Mouse (Mus musculus) cerebellum, postnatal 36 days (tissue): ENCODE results near the gene Yipf4.
"Not testable (repeated sequence)": the region's sequence is repeated elsewhere in the genome, so short reads cannot be mapped to it uniquely, and the experiment has no call there.

Experiments
- DNase-seq, 2 experiments: peaks; one replicate each; pipeline ENCODE4 v3.0.0; 2021 to 2022; ENCODE audit warnings: mixed read lengths in 2 of 2

Yipf4 gene

DNA sequence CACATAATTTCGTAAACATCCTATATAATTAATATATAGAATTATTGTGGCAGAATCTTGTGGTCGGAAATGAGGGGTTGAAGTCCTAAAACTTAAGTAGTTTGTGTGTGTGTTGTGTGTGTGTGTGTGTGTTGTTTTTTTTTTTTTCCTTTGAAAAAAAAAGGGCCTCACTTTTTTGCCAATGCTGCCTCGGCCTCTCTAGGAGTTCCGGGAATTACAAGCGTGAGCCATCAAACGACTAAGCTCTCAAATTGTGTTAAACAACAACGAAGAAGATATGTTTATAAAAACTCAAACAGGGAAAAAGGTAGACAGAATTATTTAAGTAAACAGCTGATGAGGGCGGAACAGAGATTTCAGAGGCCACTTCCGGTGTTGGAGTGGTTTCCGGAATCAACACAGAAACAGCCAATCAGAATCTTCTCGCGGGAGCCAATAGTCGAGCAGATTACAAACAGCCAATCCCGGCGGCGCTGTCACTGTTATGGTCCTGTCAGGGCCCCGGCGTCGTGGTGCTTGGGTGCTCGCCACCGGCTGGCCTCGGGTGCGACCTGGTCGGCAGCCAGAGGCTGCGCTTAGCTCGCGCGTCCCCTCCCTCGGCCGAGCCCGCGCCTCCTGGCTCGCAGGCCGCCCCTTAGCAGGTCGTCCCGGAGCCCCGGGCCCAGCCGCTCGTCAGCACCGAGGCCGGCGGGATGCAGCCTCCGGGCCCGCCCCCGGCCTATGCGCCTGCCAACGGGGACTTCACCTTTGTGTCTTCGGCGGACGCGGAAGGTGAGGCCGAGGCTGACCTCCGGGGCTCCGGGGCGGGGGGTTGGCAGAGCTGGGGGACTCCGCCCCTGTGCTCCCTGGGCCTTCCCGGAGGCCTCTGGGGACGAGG lies at the start of gene Yipf4:
Gene Yipf4, plus strand, starts transcription at position 470 of the 877 bp plus-strand sequence.
- peak; percentile 97 to 100 for DNase-seq

DNA sequence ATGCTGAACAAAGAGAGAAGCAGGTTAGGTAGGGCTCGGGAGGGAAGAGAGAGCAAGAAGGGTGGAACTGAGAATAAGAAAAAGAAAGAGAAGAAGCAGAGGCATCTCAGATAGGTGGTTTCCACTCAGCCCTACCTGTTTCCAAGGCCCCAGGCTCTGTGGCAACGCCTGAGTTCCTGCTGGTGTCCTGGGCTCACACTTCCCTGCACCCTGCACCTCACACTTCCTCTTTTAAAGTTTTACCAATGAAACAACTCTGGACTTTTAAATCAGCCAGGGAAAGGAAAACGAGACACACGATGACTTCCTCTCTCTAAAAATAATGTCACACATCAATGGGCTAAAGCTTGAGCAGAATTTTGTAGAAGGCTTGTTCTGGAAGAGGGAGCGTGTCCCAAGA lies 48.8 kb upstream of the Yipf4 start:
- no peak for DNase-seq

DNA sequence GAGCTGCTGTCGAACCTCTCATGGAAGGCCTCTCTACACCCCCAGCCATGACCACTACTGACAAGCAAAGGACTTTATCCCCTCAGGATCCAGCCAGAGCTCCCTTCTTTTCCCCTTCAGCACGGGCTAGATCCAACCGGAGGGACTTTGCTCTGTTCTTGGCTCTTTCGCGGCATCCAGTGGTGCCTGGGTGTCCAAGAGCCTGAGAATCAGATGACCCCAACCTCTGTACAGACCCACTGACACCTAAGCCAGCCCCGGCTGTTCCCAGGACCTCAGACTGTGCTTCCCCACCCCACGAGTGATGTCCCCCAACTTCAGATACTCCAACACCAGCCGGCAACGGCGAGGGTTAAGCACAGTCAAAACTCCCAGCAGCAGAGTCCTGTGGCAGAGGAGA lies 39.5 kb upstream of the Yipf4 start:
- no peak for DNase-seq

DNA sequence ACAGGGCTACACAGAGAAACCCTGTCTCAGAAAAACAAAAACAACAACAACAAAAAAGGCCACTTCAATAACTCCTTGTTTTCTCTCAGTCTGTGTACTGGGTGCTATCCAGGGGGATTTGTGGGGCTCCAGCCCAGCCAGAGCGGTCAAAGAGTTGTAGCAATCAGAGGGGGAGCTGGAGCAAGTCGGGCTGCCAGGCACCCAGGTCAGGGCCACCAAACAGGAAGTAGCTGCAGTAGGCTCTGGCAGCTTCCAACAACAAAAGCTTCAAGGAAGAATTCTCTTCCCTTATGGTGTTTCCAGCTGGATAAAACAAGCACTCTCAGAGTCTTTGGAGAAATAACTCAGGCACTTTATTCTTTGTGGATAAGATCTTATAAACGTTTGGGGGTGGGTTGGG lies 35.4 kb upstream of the Yipf4 start:
- DNase-seq, result no peak

DNA sequence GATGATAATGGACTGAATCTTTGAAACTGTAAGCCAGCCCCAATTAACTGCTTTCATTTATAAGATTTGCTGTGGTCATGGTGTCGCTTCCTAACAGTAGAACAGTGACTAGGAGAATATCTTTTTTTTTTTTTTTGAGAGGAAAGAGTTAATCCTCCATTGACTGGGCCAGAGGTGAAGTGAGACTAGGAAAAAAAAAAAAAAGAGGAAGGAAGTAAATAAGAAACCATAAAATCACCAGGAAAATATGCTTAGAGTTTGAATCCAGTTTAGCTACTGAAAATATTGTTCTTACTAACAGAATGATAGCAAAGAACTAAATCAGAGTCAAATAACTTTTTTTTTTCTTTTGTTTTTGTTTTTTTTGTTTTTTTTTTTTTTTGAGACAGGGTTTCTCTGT lies 34.6 kb upstream of the Yipf4 start:
- DNase-seq, result no peak

DNA sequence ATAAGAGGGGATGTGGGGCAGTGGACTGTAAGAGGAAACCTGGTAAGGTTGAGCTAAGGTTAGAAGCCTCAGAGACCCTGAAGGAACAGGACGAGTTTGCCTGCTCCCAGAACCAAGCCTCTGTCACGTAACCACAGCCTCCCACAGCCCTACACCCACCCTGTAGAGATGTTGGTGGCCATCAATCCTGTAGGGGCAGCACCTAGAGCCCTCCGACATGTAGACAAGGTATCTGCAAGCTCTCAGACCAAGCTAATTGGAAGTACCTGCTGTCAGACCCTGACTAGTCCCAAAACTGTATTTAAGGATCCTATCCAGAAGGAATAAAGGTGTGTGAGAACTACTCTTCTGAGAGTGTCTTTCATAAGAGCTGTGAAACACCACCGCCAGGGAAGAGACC lies 33.9 kb upstream of the Yipf4 start:
- DNase-seq, result no peak

DNA sequence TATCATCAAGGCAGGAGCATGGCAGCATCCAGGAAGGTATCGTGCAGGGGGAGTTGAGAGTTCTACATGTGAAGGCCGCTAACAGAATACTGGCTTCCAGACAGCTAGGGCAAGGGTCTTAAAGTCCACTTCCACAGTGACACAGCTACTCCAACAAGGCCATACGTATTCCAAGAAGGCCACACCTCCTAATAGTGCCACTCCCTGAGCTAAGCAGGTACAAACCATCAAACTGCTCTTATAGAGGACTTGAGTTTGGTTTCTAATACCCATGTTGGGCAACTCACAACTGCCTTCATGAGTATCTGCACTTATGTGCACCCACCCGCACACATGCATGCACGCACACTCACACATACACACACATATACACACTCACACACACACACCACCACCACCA lies 32.5 kb upstream of the Yipf4 start:
- no peak for DNase-seq

DNA sequence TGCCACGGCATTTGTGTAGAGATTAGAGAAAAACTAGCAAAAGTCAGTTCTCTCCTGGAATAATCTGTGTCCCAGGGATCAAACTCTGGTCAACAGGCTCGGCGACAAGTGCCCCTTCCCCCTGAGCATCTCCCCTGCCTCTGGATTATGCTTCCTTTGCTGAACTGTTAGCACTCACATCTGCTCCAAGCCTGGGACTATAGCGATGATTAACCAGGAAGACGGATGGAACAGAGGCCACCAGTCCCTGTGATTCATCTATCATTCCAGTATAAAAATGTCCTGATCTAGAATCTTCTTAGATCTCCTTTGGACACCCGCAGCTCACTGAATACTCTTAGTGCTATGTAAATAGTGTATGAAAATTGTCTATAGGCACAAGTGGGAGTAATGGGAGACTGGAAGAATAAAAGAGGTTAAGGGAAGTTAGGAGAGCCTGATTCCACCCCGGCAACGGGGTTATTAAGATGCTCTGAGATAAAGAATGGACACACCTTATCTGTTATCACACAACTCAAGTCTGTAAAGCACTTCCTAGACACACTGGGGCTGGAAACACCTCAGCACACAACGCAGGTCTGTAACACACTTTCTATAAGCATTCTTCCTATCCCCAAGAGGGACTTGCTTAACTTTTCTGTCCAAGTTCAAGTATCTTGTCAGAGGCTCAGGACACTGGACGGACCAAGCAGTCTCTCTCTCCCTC lies 31.2 kb upstream of the Yipf4 start:
- DNase-seq, result no peak

DNA sequence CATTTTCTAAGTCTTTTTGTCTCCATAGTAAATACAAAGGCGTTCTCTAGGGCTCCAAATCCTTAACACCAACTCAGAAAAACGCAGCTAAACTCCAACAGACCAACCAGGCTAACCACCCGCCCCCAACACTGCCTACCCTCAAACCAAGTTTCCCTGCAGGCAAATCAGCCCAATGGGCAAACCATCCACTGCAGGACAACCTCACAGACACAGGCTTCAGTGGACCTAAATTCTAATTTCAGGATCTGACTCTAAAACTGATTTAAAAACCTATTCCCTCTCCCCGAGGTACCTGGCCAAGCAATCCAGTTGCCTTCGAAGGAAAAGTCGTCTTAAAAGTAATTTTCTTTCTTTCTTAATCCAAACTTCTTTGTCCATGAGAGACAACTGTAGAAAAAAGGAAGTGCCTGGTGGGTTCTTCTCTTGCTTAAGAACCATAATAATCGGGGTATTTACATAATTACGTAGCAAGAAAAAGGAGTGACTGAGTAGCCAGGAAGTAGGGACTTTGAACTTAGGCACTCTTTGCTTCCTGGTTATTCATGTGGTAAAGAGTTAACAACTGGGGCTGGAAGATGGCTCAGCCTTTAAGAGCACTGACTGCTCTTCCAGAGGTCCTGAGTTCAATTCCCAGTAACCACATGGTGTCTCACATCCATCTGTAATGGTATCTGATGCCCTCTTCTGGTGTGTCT lies 30.4 kb upstream of the Yipf4 start, which contains the start of gene Nlrc4:
Gene Nlrc4, minus strand, starts transcription at position 432 of the 698 bp plus-strand sequence.
- no peak for DNase-seq

DNA sequence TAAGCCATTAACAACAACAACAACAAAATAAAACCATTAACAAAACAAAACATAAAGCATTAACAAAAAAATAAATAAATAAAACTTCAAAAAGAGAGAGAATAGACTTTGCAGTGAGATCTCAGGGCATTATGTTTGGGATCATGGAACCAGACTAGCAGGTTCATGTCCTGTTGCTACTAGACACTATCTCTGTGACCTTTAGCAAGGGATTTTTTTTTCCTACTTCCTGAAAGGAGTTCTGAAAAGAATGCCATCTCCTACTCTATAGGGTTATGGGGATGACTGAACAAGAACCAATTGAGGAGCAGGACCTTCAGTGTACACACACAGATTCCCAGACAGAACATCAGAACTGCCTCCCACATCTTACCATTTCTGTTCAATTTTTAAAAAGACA lies 25.8 kb upstream of the Yipf4 start:
- no peak for DNase-seq

DNA sequence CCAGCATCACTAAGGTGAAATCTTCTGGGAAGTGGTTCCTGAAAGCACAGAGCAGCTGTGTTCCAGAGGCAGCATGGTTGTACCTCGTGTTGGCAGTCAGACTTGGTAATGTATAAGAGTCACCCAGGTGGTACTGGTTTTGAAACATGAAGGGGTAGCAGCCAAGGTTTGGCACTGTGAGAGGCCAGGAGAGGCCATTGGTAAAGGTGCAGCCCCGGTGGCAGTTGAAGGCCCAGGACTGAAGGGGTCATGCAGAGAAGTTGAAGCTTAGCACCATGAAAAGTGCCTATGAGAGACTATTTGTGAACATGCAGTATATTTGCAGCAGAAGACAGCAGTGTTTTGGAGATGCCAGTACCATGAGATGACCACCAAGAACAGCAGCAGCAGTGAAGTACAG lies 21.3 kb upstream of the Yipf4 start:
- not testable (repeated sequence) for DNase-seq

DNA sequence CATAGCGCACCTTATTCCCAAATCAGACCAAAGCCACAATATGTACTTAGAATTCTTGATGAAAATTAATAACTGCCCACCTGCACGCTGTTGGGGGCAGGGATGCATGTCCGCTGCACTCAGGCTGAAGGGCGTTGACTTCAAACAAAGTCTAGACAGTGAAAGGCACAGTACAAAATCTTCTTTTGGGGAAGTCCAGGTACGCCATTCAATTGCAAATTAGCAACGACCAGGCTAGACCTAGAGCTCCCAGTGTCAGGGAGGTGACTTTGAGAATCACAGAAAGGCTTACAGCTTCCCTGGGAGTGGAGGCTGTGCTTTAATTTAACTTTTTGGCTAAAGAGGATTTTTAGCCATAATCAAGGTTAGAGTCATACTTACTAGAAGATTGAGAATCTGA lies 19.2 kb upstream of the Yipf4 start:
- not testable (repeated sequence) for DNase-seq

DNA sequence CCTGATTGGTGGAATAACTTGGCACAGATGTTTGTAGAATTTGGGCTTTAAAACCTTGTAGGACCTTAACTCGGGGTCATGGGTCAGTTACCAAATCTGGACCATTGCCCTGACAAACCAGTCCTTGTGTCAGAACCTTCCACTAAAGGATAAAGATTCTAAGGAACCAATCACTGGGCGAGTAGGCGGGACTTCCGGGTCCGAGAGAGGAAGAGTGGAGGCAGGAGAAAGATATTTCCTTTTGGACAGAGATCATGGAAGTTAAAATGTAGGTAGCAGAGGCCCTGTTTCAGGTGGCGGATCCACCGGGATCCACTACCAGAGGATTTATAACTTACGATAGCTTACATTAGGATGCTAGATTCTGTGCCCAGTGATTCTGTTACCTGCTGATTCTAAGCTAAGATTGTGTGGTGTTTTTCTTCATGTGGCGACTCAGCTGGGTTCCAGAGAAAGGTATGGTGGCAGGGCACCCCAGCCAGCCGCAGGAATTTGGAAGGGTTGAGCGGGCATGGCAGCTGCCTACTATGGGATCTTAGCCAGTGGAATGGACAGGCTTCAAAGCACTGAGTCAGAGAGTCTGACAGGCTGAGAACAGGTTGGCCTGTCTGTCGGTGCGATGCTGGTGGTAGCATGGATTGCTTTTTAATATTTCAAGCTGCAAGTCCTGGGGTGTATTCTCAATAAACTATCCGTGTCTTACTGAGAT lies 8.8 kb upstream of the Yipf4 start:
- DNase-seq, result no peak

DNA sequence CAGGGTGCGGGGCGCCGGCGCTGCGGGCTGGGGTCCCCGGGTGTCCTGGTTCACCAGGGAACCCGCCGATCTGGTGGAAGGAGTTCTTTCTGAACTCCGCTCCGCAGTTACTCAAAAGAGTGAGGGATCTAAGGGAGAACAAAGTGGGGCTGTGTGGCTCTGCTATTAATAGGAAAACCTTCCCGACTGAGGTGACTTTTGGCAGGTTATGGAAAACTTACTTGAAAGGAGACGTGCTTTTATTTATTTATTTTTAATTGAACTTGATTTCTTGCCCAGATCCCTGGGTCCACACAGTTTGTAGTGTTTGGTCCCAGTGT lies 568 bp downstream of the Yipf4 start:
- no peak for DNase-seq

DNA sequence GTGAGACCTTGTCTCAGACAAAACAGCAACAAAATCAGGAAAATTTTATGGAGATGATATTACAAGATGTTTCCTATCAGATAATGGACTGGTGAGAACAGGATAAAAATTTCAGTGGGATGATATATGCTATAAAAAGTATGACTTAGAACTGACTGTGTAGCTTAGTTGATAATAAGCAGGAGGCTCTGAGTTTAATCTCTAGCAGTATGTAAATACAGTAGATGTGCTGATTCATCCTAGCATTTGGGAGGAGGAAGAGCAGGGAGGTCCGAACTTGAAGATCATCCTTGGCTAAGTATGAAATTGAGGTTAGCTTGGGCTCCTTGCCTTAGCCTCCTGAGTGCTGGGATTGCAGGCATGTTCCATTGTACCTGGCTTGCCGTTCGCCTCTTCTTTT lies 2.3 kb downstream of the Yipf4 start:
- DNase-seq, result no peak

DNA sequence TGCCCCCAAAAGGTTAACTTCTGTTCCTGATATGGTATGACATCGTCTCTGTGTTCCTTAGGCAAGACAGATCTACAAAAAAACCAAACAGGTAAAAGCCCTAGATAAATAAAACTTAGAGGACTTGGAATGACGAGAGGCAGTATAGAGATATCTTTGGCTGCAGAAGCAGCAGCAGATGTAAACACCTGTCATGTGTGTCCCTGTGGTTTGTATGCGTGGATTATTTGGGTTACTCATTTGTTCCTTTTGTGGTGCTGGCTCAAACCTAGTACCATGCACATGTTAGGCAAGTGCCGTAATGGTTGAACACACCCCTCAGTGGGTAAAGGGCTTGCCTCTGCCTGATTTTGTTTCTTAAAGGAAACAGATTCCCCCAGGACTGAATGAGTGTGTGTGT lies 10.9 kb downstream of the Yipf4 start:
- no peak for DNase-seq

DNA sequence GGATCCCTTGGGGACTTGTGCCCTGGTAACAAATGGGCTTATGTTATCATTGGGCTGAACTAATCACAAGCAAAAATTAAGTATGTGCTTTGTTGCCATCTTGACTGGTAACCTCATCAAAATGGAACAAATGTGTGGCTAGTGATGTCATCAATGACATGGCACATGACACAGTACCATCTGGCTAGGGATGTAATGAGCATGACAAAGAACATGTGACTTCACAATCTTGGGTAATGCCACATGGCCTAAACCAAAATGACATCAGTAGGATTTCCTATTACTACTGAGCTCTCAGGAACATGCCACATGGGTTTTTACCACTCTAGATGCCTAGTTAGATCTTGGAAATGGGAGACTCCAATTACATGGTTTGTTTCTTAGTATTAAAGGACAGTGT lies 11.8 kb downstream of the Yipf4 start:
- DNase-seq, result no peak

DNA sequence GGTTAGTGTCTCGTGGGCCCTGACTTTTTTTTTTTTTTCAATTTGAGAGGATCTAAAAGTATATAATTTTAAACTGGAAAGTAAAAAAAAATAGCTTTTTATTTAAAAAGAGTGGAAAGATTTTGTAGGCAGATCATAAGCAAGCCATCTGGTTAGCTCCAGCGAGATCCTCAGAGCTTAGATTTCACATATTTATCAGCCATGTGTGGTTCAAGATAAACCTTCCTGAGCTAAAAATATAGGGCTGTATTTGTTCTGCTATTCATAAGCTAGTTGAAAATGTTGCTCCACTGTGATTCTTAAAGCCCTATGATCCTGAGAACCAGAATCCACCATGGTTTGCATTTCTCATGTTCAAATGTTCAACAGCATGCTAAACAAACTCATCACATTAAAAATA lies 18.6 kb downstream of the Yipf4 start:
- DNase-seq, result no peak

DNA sequence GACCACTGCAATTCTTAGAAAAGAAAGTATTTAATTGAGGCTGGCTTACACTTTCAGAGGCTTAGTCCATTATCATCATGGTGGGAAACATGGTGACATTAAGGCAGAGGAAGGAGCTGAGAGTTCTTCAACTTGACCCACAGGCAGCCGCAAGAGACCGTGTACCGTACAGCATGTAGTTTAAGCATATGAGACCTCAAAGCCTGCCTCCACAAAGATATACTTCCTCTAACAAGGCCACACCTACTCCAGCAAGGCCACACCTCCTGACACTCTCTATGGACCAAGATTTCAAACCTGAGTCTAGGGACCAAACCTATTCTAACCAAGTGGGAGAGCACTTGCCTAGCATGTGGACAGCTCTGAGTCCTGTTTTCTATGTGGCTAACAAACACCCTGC lies 19.3 kb downstream of the Yipf4 start:
- DNase-seq, result no peak

DNA sequence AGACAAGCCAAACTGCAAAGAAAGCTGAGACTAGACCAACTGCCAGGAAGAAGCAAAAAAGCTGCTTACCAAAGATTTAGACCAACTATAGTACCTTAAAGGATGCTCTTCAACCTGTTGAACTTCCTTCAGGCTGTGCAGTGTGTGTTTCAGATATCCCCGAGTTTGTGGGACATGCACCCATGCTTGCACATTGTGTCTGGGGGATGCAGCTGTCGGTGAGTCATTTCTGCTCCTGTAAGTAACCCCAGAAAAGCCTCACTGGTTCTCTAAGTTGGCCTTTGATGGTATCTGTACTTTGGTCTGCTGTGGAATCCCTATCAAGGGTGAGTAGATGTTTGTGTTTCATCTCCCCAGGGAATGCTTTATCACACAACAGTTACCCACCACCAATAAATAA lies 23.0 kb downstream of the Yipf4 start:
- no peak for DNase-seq

DNA sequence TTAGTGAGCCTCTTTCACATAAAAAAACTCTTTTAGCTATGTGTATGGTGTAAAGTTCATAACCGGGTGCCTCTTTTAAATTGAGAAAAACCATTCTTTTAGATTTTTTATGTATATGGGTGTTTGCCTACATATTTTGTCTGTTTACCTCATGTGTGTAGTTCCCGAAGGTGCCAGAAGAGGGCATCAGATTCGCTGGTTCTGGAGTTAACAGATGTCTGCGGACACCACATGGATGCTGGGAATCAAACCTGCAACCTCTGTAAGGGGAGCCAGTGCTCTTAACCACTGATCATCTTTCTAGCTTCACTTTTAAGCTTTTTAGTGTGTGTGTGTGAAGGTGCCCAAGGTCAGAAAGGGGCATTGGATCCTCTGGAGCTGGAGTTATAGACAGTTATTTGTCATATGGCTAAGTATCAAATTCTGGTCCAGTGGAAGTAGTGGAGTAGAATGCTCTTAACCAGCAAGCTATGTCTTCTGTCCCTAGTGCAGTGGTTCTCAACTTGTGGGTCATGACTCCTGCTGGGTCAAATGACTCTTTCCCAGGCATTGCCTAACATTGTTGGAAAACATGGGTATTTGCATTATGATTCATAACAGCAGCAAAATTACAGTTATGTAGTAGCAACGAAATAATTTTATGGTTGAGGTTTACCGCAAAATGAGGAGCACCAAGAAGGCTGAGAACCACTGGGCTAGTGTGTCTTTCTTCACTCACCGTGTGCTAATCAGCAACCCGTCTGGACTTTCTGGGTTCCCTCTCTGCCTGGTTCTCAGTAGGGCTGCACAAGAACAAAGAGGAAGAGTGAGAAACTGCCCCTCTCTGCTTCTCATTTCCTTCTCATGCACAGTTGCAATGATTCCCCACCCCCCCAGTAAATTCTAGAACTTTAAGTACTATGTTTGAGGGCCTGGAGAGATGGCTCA lies 33.8 kb downstream of the Yipf4 start:
- no peak for DNase-seq

DNA sequence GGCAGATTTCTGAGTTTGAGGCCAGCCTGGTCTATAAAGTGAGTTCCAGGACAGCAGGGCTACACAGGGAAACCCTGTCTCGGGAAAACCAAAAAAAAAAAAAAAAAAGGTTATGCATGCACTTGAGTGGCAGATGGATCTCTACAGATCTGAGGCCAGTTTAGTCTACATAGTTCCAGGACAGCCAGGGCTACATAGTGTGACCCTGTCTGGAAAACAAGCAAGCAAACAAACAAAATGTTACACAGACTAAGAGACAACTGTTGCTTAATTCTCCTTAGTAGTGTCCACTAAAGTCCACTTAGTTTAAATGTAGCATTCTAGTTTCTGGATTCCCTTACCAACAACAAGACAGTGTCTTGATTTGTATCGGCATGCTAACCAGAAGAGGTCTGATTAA lies 36.8 kb downstream of the Yipf4 start:
- no peak for DNase-seq
